Mouse (Mus musculus): Measurements from ENCODE around the gene Ppp1r13l.

DNA sequence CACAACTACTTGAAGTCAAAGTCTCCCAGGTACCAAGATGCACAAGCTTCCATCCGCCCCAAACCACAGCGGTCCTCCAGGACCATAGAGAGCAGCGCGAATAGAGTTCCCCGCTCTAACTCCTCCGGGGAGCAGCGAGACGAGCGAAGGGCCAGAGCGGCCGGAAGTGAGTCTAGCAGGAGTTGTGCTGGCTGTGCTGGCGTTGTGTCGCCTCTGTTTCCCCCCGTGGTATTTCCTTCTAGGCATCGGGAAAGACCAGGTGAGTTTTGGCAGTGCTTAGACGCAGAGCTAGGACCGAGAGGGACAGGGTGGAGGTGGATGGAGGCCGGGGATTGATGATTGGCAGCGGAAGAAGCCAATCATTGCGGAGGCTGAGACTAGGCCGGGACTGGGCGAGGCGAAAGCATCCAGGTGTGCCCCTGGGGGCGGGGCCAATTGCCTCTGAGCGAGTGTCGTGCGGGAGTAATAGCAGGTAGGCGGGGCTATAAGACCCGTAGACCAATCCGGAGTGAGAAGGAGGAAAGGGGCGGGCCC is 14.5 kb upstream of the Ppp1r13l start:
- TF ChIP-seq CTCF (IDR thresholded peaks at IDR 0.05; ENCODE audit: control insufficient read depth, insufficient read depth, insufficient read length) (no peak), USF1 (IDR thresholded peaks at IDR 0.05; ENCODE audit: low read depth) (no peak), MAX (IDR thresholded peaks at IDR 0.05) (no peak), MYOG (IDR thresholded peaks at IDR 0.05; ENCODE audit: control insufficient read depth, extremely low read depth, insufficient read length) (no peak), CEBPB (IDR thresholded peaks at IDR 0.05; ENCODE audit: low read depth) (no peak), MYOD1 (IDR thresholded peaks at IDR 0.05; ENCODE audit: control insufficient read depth, insufficient read length, low read depth) (no peak)
